Mouse (Mus musculus) adipocyte (in vitro differentiated cells): Measurements from ENCODE around the gene Gria3.

Experiments
- DNase-seq: peaks from one replicate; pipeline ENCODE4 v3.0.0-alpha.2; 2016; ENCODE audit warnings: low spot score

Gene Gria3

GRCm38 (mm10) chrX:41573079-41573478 is 172.4 kb downstream of the Gria3 start:
- no peak for DNase-seq

- DNase-seq = no peak
Measured at GRCm38 (mm10) chrX:41578797-41579196, 178.1 kb downstream of the Gria3 start.

DNA sequence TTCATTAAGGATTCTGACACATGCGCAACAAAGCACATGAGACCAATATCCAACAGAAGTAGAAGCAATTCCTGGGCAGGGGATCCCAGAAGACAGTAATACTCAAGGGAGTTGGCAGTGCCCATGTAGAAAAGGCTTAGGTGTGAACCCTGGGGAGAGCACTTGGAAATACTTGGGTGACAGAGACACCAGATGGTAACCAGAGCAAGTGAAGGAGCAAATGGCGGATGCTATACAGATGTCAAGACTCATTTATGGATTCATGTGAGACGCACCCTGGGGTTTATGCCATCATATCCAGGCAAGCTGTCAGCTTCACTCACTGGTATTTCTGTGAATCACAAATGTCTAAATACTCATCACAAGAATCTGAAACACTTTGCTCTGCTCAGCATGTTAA is 187.0 kb downstream of the Gria3 start:
- no peak for DNase-seq

- no peak for DNase-seq
Measured at GRCm38 (mm10) chrX:41607181-41607580, 206.5 kb downstream of the Gria3 start.

DNA sequence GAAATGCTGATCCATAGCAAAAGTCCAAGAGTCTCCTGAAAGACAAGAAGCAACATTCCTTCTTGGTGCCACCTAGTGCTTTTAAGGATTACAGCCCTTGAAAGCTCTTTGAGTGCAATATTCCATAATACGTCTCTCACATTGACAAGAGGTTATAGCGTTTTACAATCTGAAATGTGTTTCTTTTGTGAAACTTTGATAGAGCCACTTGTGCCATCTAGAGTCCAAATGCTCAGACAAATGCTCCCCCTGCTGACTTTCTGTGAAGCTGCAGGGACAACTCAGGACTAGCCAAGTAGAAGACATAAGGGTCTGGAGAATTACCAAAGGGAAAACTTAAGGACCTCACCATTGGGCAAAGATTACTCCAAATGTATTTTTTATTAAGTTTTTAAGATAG is 214.3 kb downstream of the Gria3 start:
- DNase-seq = peak; percentile 3

GRCm38 (mm10) chrX:41616928-41617327 is 216.3 kb downstream of the Gria3 start:
- no peak for DNase-seq

DNA sequence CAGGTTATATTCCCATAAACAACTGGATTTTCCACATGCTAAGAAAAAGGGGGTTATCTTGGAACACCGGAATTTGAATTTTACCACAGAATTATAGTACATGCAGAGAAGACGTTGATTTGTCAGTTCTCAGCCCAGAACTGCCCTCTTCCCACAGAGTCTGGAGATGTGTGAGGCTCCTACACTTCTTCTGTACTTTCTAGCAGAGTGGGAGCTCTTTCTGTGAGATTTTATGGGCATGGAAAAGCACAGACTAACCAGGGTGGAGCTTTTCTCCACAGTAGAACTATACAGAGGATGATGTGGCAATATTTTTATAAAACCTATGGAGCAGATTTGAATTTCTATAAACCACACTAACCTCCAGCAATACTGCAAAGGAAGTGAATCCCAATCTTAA is 217.7 kb downstream of the Gria3 start:
- DNase-seq = no peak

DNA sequence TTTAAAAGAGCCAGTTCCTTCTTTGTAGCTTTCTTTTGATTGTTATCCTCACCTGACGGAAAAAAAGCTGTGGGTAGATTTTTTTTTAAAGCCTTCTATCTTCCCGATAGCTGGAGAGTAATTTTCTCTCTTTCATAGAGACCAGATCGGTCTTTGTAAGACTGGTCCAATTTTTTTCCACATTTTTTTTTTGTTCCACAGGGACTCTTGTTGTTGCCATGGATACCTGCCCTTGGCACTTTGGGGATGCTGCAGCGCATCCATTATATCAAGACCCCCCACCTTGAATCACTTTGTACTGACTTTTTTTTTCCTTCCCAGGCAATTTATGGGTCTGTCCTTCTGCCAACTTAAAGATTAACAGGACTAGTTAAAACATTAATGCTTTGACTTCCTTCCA is 232.9 kb downstream of the Gria3 start:
- no peak for DNase-seq

DNA sequence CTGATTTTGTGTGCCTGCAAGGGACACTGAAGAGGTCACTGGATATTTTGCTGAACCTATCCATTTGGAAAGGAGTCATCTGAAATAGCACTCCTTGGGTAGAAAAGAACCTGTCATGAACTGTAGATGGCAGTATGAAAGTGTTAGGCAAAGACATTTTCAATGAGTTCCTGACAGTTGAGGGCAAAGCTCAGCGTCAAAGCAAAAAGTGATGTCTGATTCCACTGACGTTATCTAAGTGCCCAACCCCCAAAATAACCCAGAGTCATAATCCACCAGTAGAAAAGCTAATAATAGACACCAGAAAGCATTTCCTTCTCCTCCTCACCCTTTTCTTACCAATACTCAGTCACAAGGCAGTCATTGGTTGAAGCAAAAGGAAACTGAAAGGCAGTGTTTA is 244.3 kb downstream of the Gria3 start:
- DNase-seq = no peak

GRCm38 (mm10) chrX:41657791-41658190 is 257.1 kb downstream of the Gria3 start:
- no peak for DNase-seq

DNA sequence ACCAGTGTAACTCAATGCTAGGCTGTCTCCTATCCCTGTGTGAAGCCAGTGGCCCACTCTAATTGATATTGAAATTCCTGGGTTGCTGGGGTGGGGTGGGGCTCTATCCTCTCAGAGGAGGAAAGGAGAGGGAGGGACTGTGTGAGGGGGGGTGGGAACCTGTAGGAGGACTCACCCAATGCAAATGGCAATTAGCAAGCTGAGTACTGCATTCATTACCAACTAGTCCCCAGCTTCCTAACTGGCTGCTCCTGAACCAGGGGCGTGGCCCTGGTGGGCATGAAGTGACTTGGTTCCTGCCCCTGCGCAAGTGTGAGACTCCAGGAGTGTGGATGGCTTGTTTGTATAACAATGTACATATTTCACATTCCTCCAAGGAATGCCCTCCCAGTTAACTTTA is 288.2 kb downstream of the Gria3 start:
- no peak for DNase-seq

DNA sequence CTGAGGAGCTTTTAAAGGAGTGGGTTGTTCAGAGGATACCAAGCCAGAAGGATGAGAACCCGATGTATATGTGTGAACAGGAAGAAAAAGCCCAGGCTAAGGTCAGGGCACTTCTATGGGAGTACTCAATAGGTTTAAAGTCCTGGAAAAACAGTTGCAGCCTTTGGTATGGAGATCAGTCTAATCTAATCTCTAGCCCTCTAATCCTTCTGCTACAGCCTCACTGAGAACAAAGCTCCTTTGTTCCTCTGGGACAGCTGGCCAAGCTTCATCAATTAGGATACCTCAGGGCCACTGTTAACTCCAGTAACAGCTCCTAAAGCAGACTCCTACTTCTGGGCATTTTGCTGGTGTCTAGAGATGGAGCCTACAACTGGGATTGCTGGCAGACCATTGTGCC is 291.4 kb downstream of the Gria3 start:
- no peak for DNase-seq
